Mouse (Mus musculus): ENCODE results near the gene Csrnp1.

- TF ChIP-seq CTCF (IDR thresholded peaks at IDR 0.05) (no peak), POLR2A (IDR thresholded peaks at IDR 0.05; ENCODE audit: insufficient read depth, low read depth, low read length) (no peak)
Observed at GRCm38 (mm10) chr9:119985881-119986574, 1.6 kb upstream of the Csrnp1 start.
